Mouse (Mus musculus) midbrain, postnatal 0 days (tissue): ENCODE measurements around the gene Pced1b. TPM values are rescaled to one million over a fixed set of nuclear protein-coding genes. Genes with fewer than 3 reads are reported as not detected.

Experiments used
- ATAC-seq: fragments of 200-750 bp; cut with Nextera tagmentation; 2 replicates; pipeline ENCODE4 v1.8.0; 2017; ENCODE audit warnings: moderate number of reproducible peaks, mild to moderate bottlenecking, moderate TSS enrichment, moderate library complexity; ENCODE audit not compliant: low FRiP score
- DNase-seq: peaks from one replicate; pipeline ENCODE4 v3.0.0-alpha.2; 2015; ENCODE audit warnings: low spot score
- H3K27ac ChIP-seq: fragments of 300-500 bp; sonication (generic); 2 replicates; pipeline ENCODE4 v1.5.1; 2014; ENCODE audit warnings: low read depth, mild to moderate bottlenecking, low read length, mixed read lengths
- H3K27me3 ChIP-seq: fragments of 300-500 bp; sonication (generic); 2 replicates; pipeline ENCODE4 v1.6.1; 2014; ENCODE audit warnings: low read length, control low read depth, mixed read lengths; ENCODE audit not compliant: insufficient read depth
- H3K36me3 ChIP-seq: fragments of 300-500 bp; sonication (generic); 2 replicates; pipeline ENCODE4 v1.6.1; 2014; ENCODE audit warnings: low read length, control low read depth, mixed read lengths; ENCODE audit not compliant: insufficient read depth
- H3K4me1 ChIP-seq: fragments of 300-500 bp; sonication (generic); 2 replicates; pipeline ENCODE4 v1.6.1; 2014; ENCODE audit warnings: mild to moderate bottlenecking, control low read depth, antibody characterized with exemption, low read length, mixed read lengths; ENCODE audit not compliant: insufficient read depth
- H3K4me2 ChIP-seq: fragments of 300-500 bp; sonication (generic); 2 replicates; pipeline ENCODE4 v1.6.1; 2014; ENCODE audit warnings: low read depth, mild to moderate bottlenecking, low read length, mixed read lengths; ENCODE audit not compliant: poor library complexity, severe bottlenecking
- H3K4me3 ChIP-seq: fragments of 300-500 bp; sonication (generic); 2 replicates; pipeline ENCODE4 v1.5.1; 2014; ENCODE audit warnings: low read depth, mild to moderate bottlenecking, low read length, moderate library complexity
- H3K9ac ChIP-seq: fragments of 300-500 bp; sonication (generic); replicated peaks from 2 replicates; pipeline ENCODE4 v1.6.1; 2014; ENCODE audit warnings: mild to moderate bottlenecking, low read length, moderate library complexity, mixed read lengths; ENCODE audit not compliant: poor library complexity, severe bottlenecking
- H3K9me3 ChIP-seq: fragments of 300-500 bp; sonication (generic); 2 replicates; pipeline ENCODE4 v1.6.1; 2016; ENCODE audit warnings: low read length, control low read depth
- CTCF ChIP-seq: IDR thresholded peaks from 2 replicates; pipeline ENCODE4 v1.5.1; 2016; ENCODE audit warnings: antibody characterized with exemption, mild to moderate bottlenecking
- WGBS: fragments of 180-500 bp; shearing (Covaris S2); extraction: QIAGEN DNeasy Blood & Tissue Kit; methylation state at CpG from one replicate; pipeline ENCODE4 v1.1.7; 2014; 5-methylcytosine and 5-hydroxymethylcytosine counted together
- polyA plus RNA-seq: library from polyadenylated mRNA; unstranded; fragments of >200 nt; fragmentation: Nextera tagmentation; extraction: Ambion mirVana; gene quantifications from 2 replicates; pipeline ENCODE4 v1.2.1, GENCODE M21; 2015
- total RNA-seq: library from RNA; depleted of rRNA; stranded (reverse); fragments of >200 nt; gene quantifications from 2 replicates; pipeline ENCODE4 v1.2.3, GENCODE M21; 2014

Pced1b gene
- total and polyA plus RNA-seq, 2 experiments from 2014 or later, result 7.0 to 10.4 TPM

DNA sequence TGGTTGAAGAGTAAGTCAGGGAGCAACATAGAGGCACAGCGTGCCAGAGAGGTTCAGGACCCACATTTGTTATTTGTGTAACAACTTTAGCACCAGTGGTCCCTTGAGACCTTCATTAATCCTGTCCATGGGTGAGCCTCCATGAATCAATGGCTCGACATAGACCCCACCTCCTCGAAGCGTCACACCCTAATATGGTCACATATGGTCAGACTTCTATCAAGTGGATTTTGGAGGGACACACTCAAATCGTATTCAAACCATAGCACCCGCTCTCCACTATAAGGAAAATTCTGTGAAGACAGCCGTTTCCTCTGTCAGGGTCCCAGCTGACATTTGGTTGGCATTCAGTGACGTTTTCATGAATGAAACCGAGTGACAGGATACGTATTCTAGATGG, 2.4 kb downstream of the Pced1b start:
- H3K27ac ChIP-seq, result no peak overlapping the region
- DNase-seq, result no peak
- no peak for TF ChIP-seq CTCF
- 96% methylated on average over 10 of the region's 10 CpGs for WGBS
- no peaks in the 10 kb centered on the region for H3K9me3 ChIP-seq
- H3K36me3 ChIP-seq, result no peaks in the 10 kb centered on the region
- no peak overlapping the region for H3K9ac ChIP-seq
- H3K27me3 ChIP-seq, result no peaks in the 10 kb centered on the region
- no peak for ATAC-seq
- no peak overlapping the region for H3K4me2 ChIP-seq
- peaks cover 5% of the 10 kb centered on the region; the same call in 1 of the 2 replicates for H3K4me1 ChIP-seq
- no peak overlapping the region for H3K4me3 ChIP-seq

DNA sequence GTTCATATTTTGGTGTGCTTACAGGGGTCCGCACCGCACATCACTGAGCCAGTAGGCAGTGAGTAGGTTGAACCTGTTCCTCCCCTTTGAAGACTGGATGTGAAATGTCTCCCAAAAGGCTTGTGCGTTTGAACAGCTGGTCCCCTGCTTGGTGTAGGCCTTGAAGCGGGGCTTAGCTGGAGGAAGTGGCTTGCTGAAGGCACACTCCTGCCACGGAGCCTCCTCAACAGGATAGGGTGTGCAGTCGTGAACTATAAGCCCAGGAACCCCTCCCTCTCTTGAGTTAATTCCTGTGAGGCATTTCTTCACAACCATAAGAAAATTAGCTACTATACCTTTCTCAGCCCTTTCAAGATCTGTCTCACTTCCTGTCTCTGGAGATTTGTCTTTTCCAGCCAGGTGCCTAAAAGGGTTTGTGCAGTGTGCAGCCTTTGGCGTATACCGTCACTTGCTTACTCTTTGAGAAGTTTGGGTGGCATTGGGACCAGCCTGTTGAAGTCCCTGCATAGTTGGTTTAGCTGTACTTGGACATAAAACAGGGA, 5.7 kb downstream of the Pced1b start:
- no peak for ATAC-seq
- H3K4me1 ChIP-seq, result no peaks in the 10 kb centered on the region
- no peaks in the 10 kb centered on the region for H3K27me3 ChIP-seq
- no peak overlapping the region for H3K4me3 ChIP-seq
- 80% methylated on average over 8 of the region's 8 CpGs for WGBS
- H3K36me3 ChIP-seq, result no peaks in the 10 kb centered on the region
- no peaks in the 10 kb centered on the region for H3K9me3 ChIP-seq
- no peak overlapping the region for H3K27ac ChIP-seq
- no peak for TF ChIP-seq CTCF
- no peak overlapping the region for H3K4me2 ChIP-seq
- DNase-seq, result no peak
- no peak overlapping the region for H3K9ac ChIP-seq

DNA sequence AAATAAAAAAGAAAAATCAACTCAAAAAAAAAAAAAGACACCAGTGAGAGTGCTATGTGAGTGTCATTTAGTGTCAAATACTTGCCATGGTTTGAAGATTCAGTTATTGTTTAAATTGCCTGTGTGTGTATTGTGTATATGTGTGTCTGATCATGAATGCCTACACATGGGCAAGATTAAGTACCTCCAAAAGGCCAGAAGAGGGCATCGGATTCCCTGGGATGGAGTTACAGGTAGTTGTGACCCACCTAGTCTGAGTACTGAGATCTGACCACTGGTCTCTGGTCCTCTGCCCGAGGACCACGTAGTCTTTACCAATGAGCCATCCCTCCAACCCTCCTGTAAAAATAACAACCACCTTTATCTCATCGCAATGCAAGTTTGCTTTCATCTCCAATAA, 7.5 kb downstream of the Pced1b start:
- 98% methylated on average over 4 of the region's 4 CpGs for WGBS
- Histone ChIP-seq H3K4me2 (no peak overlapping the region), H3K36me3 (no peaks in the 10 kb centered on the region), H3K9ac (no peak overlapping the region), H3K27me3 (no peaks in the 10 kb centered on the region), H3K9me3 (no peaks in the 10 kb centered on the region), H3K27ac (no peak overlapping the region), H3K4me3 (no peak overlapping the region), H3K4me1 (no peaks in the 10 kb centered on the region)
- no peak for ATAC-seq
- peak; percentile 35; the same call in 1 of the 2 replicates for TF ChIP-seq CTCF
- no peak for DNase-seq

DNA sequence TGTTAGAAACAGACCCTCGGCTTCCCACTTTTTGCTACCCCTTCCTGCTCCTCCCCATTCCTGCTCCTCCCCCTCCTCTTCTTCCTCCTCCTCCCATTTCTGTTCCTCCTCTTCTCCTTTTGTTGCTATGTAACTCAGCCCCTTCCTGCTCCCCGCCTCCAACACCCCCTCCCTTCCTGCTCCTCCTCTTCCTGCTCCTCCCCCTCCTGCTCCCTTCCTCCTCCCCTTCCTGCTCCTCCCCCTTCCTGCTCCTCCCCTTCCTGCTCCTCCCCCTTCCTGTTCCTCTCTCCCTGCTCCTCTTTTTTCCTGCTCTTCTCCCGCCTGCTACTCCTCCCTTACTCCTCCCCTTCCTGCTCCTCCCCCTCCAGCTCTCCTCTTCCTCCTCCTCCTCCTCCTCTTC, 8.9 kb downstream of the Pced1b start:
- Histone ChIP-seq H3K27me3 (no peaks in the 10 kb centered on the region), H3K27ac (no peak overlapping the region), H3K4me2 (no peak overlapping the region), H3K4me1 (no peaks in the 10 kb centered on the region), H3K9ac (no peak overlapping the region), H3K4me3 (no peak overlapping the region), H3K36me3 (no peaks in the 10 kb centered on the region), H3K9me3 (no peaks in the 10 kb centered on the region)
- DNase-seq, result no peak
- TF ChIP-seq CTCF, result no peak
- ATAC-seq, result no peak
- 86% methylated on average over 3 of the region's 3 CpGs for WGBS

DNA sequence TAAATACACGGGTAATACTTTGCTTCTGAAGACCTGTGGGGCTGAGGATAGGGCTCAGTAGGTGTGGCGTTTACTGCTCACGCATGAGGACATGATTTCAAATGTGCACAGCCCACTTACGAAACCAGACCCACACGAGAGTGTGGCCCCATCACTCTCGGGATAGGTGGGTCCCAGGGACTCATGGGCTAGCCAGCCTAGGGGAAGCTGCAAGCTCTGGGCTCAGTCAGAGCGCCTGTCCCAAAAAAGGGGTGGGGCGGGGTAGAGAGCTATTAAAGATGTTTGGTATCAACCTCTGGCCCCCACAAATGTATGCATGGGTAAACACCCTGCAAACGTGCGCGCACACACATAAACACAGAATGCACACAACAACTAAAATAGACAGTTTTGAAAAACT, 9.5 kb downstream of the Pced1b start:
- no peaks in the 10 kb centered on the region for H3K27me3 ChIP-seq
- DNase-seq, result no peak
- no peak overlapping the region for H3K4me3 ChIP-seq
- 94% methylated on average over 11 of the region's 11 CpGs for WGBS
- H3K4me1 ChIP-seq, result no peaks in the 10 kb centered on the region
- ATAC-seq, result no peak
- H3K9ac ChIP-seq, result no peak overlapping the region
- no peak overlapping the region for H3K4me2 ChIP-seq
- H3K36me3 ChIP-seq, result no peaks in the 10 kb centered on the region
- TF ChIP-seq CTCF, result no peak
- H3K9me3 ChIP-seq, result no peaks in the 10 kb centered on the region
- no peak overlapping the region for H3K27ac ChIP-seq

DNA sequence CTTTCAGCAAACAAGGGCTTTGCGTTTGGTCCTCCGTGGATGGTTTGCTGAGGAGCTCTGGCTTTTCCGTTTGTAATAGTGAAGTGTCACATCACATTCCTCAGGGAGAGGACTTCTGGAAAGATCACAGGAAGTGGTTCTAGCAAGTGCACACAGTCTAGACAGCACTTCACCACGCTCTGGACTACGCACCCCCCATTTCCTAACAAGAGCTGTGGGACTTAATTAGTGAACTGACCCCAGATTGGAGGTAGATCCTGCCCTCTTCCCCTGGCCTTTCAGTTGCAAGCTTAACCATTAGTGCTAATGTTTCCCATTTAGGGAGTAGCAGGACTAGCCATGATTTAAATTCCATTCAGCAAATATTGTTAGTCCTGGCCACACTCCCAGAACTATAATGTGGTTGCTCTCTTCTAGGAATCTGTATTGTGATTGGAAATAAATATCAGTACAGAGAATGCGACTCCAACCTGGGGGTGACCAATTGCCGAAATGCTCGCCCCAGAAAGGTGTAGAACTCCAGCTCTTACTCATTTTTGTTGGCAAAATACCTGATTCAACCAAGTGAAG, 10.4 kb downstream of the Pced1b start:
- H3K4me1 ChIP-seq, result no peaks in the 10 kb centered on the region
- no peak overlapping the region for H3K4me3 ChIP-seq
- no peak overlapping the region for H3K4me2 ChIP-seq
- no peak for TF ChIP-seq CTCF
- H3K36me3 ChIP-seq, result no peaks in the 10 kb centered on the region
- 75% methylated on average over 8 of the region's 8 CpGs for WGBS
- H3K9ac ChIP-seq, result no peak overlapping the region
- no peak for ATAC-seq
- H3K27me3 ChIP-seq, result no peaks in the 10 kb centered on the region
- H3K27ac ChIP-seq, result no peak overlapping the region
- no peak for DNase-seq
- H3K9me3 ChIP-seq, result no peaks in the 10 kb centered on the region
